In genomic region chr10:60207166-60207705, GRCm38 (mm10) we compare ENCODE assay signal across 18 mouse cellular contexts. TPM values are rescaled to one million over a fixed set of nuclear protein-coding genes. Genes with fewer than 3 reads are reported as not detected.
DNase-seq lines count a peak whose midpoint lies in the region; ATAC-seq and TF ChIP-seq lines count a peak whose summit lies in the region.
"Had no signal": no experiment of that assay in that cellular context is flagged by ENCODE, and none has a peak within 500 bp of the region (broad histone marks: within the 10 kb centered on the region; RNA-seq: fewer than 3 reads in every experiment).

No protein-coding gene starts in this region.

- peak overlapping the region; percentile 91 for H3K27ac ChIP-seq in gastrocnemius, adult 2 months
- peak overlapping the region; percentile 57 for H3K27ac ChIP-seq in kidney, postnatal 0 days
- peak overlapping the region; percentile 33; the same call in 1 of the 2 replicates for H3K27ac ChIP-seq in CH12.LX (ENCODE audit: insufficient read depth, low read depth)
- peak overlapping the region; percentile 75 for H3K27ac ChIP-seq in heart, embryonic 16.5 days (ENCODE audit: low read length)
- H3K27ac ChIP-seq: forebrain, embryonic 13.5 days; hindbrain, embryonic 14.5 days; liver, embryonic 12.5 days; macrophage had no signal

- ATAC-seq in kidney, postnatal 0 days (replicated peaks; ENCODE audit: low FRiP score, low read depth) = no peak
- peak; percentile 21; the same call in 1 of the 2 replicates for ATAC-seq in heart, embryonic 16.5 days (replicated peaks; ENCODE audit: extremely low read depth, insufficient read depth, low FRiP score)
- ATAC-seq: forebrain, embryonic 13.5 days; intestine, postnatal 0 days; liver, embryonic 12.5 days had no signal

- no peak for TF ChIP-seq POLR2A in CH12.LX (IDR thresholded peaks at IDR 0.05; ENCODE audit: low read depth, low read length)

- H3K4me3 ChIP-seq in gastrocnemius, adult 2 months = no peak overlapping the region
- H3K4me3 ChIP-seq in kidney, postnatal 0 days (replicated peaks; ENCODE audit: low read depth, low read length) = no peak overlapping the region
- H3K4me3 ChIP-seq in CH12.LX (replicated peaks in 1 of 3; ENCODE audit: low read depth in 2 of 3, low read length in 2 of 3, poor library complexity in 1 of 3) = no peak overlapping the region
- H3K4me3 ChIP-seq in heart, embryonic 16.5 days (ENCODE audit: low read length) = no peak overlapping the region
- H3K4me3 ChIP-seq: forebrain, embryonic 13.5 days; liver, embryonic 12.5 days had no signal

- no peaks in the 10 kb centered on the region for H3K27me3 ChIP-seq in kidney, postnatal 0 days (ENCODE audit: insufficient read depth, low read length)
- H3K27me3 ChIP-seq in CH12.LX (replicated peaks) = no peaks in the 10 kb centered on the region
- no peaks in the 10 kb centered on the region for H3K27me3 ChIP-seq in heart, embryonic 16.5 days (ENCODE audit: control insufficient read depth, insufficient read depth, low read length)
- H3K27me3 ChIP-seq: forebrain, embryonic 13.5 days had no signal

- intact Hi-C loops in gastrocnemius, adult 2 months (cut with DNase I) = no loop called here

- WGBS in kidney, postnatal 0 days = 72% methylated on average over 8 of the region's 8 CpGs
- WGBS in heart, embryonic 16.5 days = 46% methylated on average over 8 of the region's 8 CpGs

- no peak for TF ChIP-seq RAD21 in CH12.LX (IDR thresholded peaks at IDR 0.05; ENCODE audit: low read depth, low read length)

- H3K9ac ChIP-seq in kidney, postnatal 0 days (ENCODE audit: low read depth, low read length) = no peak overlapping the region
- no peak overlapping the region for H3K9ac ChIP-seq in CH12.LX (ENCODE audit: insufficient read depth, low read depth)
- H3K9ac ChIP-seq in heart, embryonic 16.5 days (ENCODE audit: low read length) = peak overlapping the region; percentile 41; the same call in 1 of the 2 replicates
- H3K9ac ChIP-seq: forebrain, embryonic 13.5 days; hindbrain, embryonic 14.5 days; liver, embryonic 12.5 days had no signal

- no peak overlapping the region for H3K4me2 ChIP-seq in kidney, postnatal 0 days (ENCODE audit: low read length)
- peak overlapping the region; percentile 2; the same call in 1 of the 2 replicates for H3K4me2 ChIP-seq in CH12.LX (ENCODE audit: insufficient read depth, low read depth, poor library complexity, severe bottlenecking)
- H3K4me2 ChIP-seq in heart, embryonic 16.5 days (ENCODE audit: low read depth, low read length) = no peak overlapping the region
- H3K4me2 ChIP-seq: forebrain, embryonic 13.5 days; hindbrain, embryonic 14.5 days; liver, embryonic 12.5 days had no signal

- TF ChIP-seq CTCF in gastrocnemius, adult 2 months (IDR thresholded peaks at IDR 0.05) = no peak
- no peak for TF ChIP-seq CTCF in kidney, postnatal 0 days (IDR thresholded peaks at IDR 0.05; ENCODE audit: low read depth)
- no peak for TF ChIP-seq CTCF in CH12.LX (conservative IDR thresholded peaks at IDR 0.05 in 1 of 2, IDR thresholded peaks at IDR 0.05 in 1 of 2; ENCODE audit: low read depth in 2 of 2, low read length in 2 of 2)

- no peak for TF ChIP-seq EP300 in CH12.LX (IDR thresholded peaks at IDR 0.05; ENCODE audit: low read length)

- no peaks in the 10 kb centered on the region for H3K9me3 ChIP-seq in kidney, postnatal 0 days (replicated peaks; ENCODE audit: low read length)
- H3K9me3 ChIP-seq in CH12.LX (replicated peaks; ENCODE audit: low read length) = no peaks in the 10 kb centered on the region
- H3K9me3 ChIP-seq in heart, embryonic 16.5 days (replicated peaks; ENCODE audit: control insufficient read depth, low read length) = no peaks in the 10 kb centered on the region
- H3K9me3 ChIP-seq: forebrain, embryonic 13.5 days; liver, embryonic 12.5 days had no signal

- dilution Hi-C loops in CH12.LX (cut with MboI; ENCODE audit: extremely low pct_ligation_motif_present, extremely low pct_unique_long_range_greater_than_20kb, low sequenced_read_pairs) = no loop called here

- H3K4me1 ChIP-seq in kidney, postnatal 0 days (replicated peaks; ENCODE audit: insufficient read depth, low read length) = peaks cover 17% of the 10 kb centered on the region
- H3K4me1 ChIP-seq in CH12.LX (ENCODE audit: control insufficient read depth in 1 of 2, insufficient read depth in 2 of 2) = peaks cover 26 to 90% of the 10 kb centered on the region in 2 experiments
- H3K4me1 ChIP-seq in heart, embryonic 16.5 days (ENCODE audit: control insufficient read depth, insufficient read depth, low read length) = peaks cover 34% of the 10 kb centered on the region
- H3K4me1 ChIP-seq: liver, embryonic 12.5 days had no signal

- no peaks in the 10 kb centered on the region for H3K79me2 ChIP-seq in CH12.LX (replicated peaks; ENCODE audit: control insufficient read depth, extremely low read depth, insufficient read depth, poor library complexity, severe bottlenecking)

- DNase-seq in gastrocnemius, adult 2 months = peak; percentile 51
- DNase-seq in gastrocnemius, postnatal 10 days = no peak
- DNase-seq in kidney, postnatal 0 days (ENCODE audit: low spot score) = no peak
- DNase-seq in kidney, adult 18-20 months = no peak
- no peak for DNase-seq in CH12.LX (ENCODE audit: extremely low read depth)
- no peak for DNase-seq in retina, postnatal 1 day
- no peak for DNase-seq in thymus, postnatal 10 days (ENCODE audit: low spot score in 2 of 2)
- DNase-seq: cerebellum, adult 18-20 months; gastrocnemius, postnatal 14 days; layer of hippocampus, adult 9-11 months; midbrain, embryonic 14.5 days; spleen, adult 18-20 months had no signal

- no peaks in the 10 kb centered on the region for H3K36me3 ChIP-seq in kidney, postnatal 0 days (ENCODE audit: insufficient read depth, low read length)
- H3K36me3 ChIP-seq in CH12.LX (replicated peaks in 1 of 2; ENCODE audit: control insufficient read depth in 1 of 2, insufficient read depth in 1 of 2, low read length in 1 of 2) = peaks cover 0 to 22% of the 10 kb centered on the region in 2 experiments
- no peaks in the 10 kb centered on the region for H3K36me3 ChIP-seq in heart, embryonic 16.5 days (ENCODE audit: control insufficient read depth, insufficient read depth)
- H3K36me3 ChIP-seq: liver, embryonic 12.5 days had no signal

- in situ Hi-C loops in CH12.LX (cut with MboI; ENCODE audit: low pct_ligation_motif_present, low pct_unique_long_range_greater_than_20kb, low sequenced_read_pairs) = no loop called here

TF ChIP-seq in CH12.LX, 34 proteins besides CTCF, POLR2A, EP300 and RAD21:
- no peak for TF ChIP-seq ZC3H11A (IDR thresholded peaks at IDR 0.05; ENCODE audit: low read depth, low read length)
- TF ChIP-seq MAZ (IDR thresholded peaks at IDR 0.05; ENCODE audit: low read depth, low read length) = no peak
- TF ChIP-seq MAFK (IDR thresholded peaks at IDR 0.05; ENCODE audit: insufficient replicate concordance, low read length) = no peak
- no peak for TF ChIP-seq TBP (conservative IDR thresholded peaks at IDR 0.05; ENCODE audit: low read depth, low read length)
- TF ChIP-seq CHD1 (IDR thresholded peaks at IDR 0.05; ENCODE audit: low read depth, low read length) = no peak
- no peak for TF ChIP-seq MAX (IDR thresholded peaks at IDR 0.05; ENCODE audit: low read length)
- TF ChIP-seq CHD2 (IDR thresholded peaks at IDR 0.05; ENCODE audit: low read length) = no peak
- TF ChIP-seq MEF2A (IDR thresholded peaks at IDR 0.05; ENCODE audit: borderline replicate concordance, low read depth, low read length) = no peak
- TF ChIP-seq ZNF384 (IDR thresholded peaks at IDR 0.05; ENCODE audit: low read depth, low read length) = no peak
- no peak for TF ChIP-seq E2F4 (IDR thresholded peaks at IDR 0.05; ENCODE audit: insufficient replicate concordance, low read depth, low read length)
- no peak for TF ChIP-seq UBTF (IDR thresholded peaks at IDR 0.05; ENCODE audit: low read depth, low read length)
- no peak for TF ChIP-seq ETS1 (conservative IDR thresholded peaks at IDR 0.05; ENCODE audit: low read depth, low read length)
- TF ChIP-seq SIN3A (IDR thresholded peaks at IDR 0.05; ENCODE audit: low read length) = no peak
- TF ChIP-seq SMC3 (IDR thresholded peaks at IDR 0.05; ENCODE audit: low read depth, low read length) = no peak
- no peak for TF ChIP-seq IRF4 (IDR thresholded peaks at IDR 0.05; ENCODE audit: low read depth, low read length)

RNA-seq across cellular contexts. Expression of gene Chst3, which starts 11.8 kb away (rescaled TPM):
- total RNA-seq in gastrocnemius, adult 2 months (2021) = under 1 TPM; 0.23 to 0.64 TPM
- 1 to 10 TPM; 1.9 to 2.1 TPM for total RNA-seq in gastrocnemius, postnatal 10 days (2021)
- 0.87 and 0.96 TPM in 2 replicates for polyA plus RNA-seq in kidney, postnatal 0 days (2015; fragmentation: Nextera tagmentation; extraction: Ambion mirVana)
- total RNA-seq in CH12.LX (2012; rRNA removed) (4.4 and 5.2 TPM in 2 replicates), CH12.LX (2014; rRNA removed) (7.4 and 7.5 TPM in 2 replicates)
- polyA plus RNA-seq in CH12.LX (2012; ENCODE audit: insufficient read length, low read depth) = 11.0 and 12.2 TPM in 2 replicates
- polyA plus RNA-seq in heart, embryonic 16.5 days (2015; fragmentation: Nextera tagmentation; extraction: Ambion mirVana) = 0.46 and 0.57 TPM in 2 replicates

Comparison
In these comparisons a context has a peak if more than half of its experiments do, and no peak if none do; other contexts are left out.
1. H3K27ac ChIP-seq: peak in every context shown above with its lines; median percentile 91 in gastrocnemius, adult 2 months; 75 in heart, embryonic 16.5 days; 57 in kidney, postnatal 0 days; 33 in CH12.LX.